Mouse (Mus musculus): ENCODE measurements around the gene Pik3r1. TPM values are rescaled to one million over a fixed set of nuclear protein-coding genes. Genes with fewer than 3 reads are reported as not detected.
A peak's percentile ranks its signal among the peaks of the same experiment; 100 is the strongest.

Pik3r1 gene
- polyA plus RNA-seq, 1 experiment from 2014 or later: 24.8 TPM

DNA sequence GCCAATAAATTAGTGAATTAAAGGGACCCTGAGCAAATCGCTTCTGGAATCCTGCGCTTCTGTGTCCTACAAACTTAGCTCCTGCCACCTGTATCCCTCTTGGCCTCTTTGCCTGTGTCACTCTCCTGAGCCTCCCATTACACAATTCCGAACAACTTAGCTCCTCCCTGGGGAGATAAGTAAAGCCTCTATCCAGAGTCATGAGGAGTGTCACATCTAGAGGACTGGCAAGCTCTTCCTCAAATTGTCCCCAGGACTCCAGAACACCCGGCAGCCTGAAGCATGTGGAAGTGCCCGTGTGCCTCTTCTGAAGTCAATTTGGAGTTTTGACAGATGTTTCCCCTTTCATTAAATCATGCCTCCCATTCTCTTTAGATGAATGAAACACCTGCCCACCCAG is 6.4 kb downstream of the Pik3r1 start:
- peaks cover 4% of the 10 kb centered on the region; the same call in 1 of the 2 replicates for H3K36me3 ChIP-seq (ENCODE audit: control insufficient read depth, insufficient read depth, low read length)
- no peaks in the 10 kb centered on the region for H3K27me3 ChIP-seq (replicated peaks; ENCODE audit: control insufficient read depth, insufficient read depth, low read length)
- peak overlapping the region; percentile 44 for H3K4me2 ChIP-seq (ENCODE audit: low read depth, low read length)
- H3K27ac ChIP-seq (ENCODE audit: low read length): no peak overlapping the region
- no peaks in the 10 kb centered on the region for H3K9me3 ChIP-seq (ENCODE audit: control insufficient read depth, low read length)
- no peak overlapping the region for H3K4me3 ChIP-seq (ENCODE audit: low read length)
- peak; percentile 47 for ATAC-seq
- peaks cover 76% of the 10 kb centered on the region for H3K4me1 ChIP-seq (ENCODE audit: control insufficient read depth, insufficient read depth, low read length)
- WGBS: 47% methylated on average over 5 of the region's 5 CpGs
- H3K9ac ChIP-seq (ENCODE audit: low read depth, low read length): no peak overlapping the region

DNA sequence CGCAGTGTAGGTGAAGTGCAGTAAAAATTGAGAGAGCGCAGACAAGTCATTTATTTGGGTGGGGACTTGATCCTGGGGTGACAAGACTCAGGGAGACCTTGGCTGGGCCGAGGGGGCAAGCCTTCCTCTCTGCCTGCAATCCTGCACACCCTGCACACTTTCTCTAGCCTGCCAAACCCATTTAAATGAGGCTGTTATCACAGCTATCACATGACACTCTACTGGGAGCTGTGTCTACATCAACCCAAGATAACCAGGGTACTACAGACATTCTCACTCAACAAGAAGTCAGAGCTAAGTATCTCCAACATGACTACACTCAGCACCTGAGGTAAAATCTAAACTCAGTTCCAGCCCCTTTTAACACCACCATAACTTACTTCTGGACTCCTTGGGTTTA is 7.1 kb downstream of the Pik3r1 start:
- Histone ChIP-seq H3K4me2 (ENCODE audit: low read depth, low read length) (peak overlapping the region; percentile 44), H3K4me1 (ENCODE audit: control insufficient read depth, insufficient read depth, low read length) (peaks cover 70% of the 10 kb centered on the region), H3K36me3 (ENCODE audit: control insufficient read depth, insufficient read depth, low read length) (peaks cover 4% of the 10 kb centered on the region; the same call in 1 of the 2 replicates), H3K27ac (ENCODE audit: low read length) (no peak overlapping the region; the same call in none of the 2 replicates), H3K9me3 (ENCODE audit: control insufficient read depth, low read length) (no peaks in the 10 kb centered on the region), H3K9ac (ENCODE audit: low read depth, low read length) (no peak overlapping the region), H3K4me3 (ENCODE audit: low read length) (no peak overlapping the region), H3K27me3 (replicated peaks; ENCODE audit: control insufficient read depth, insufficient read depth, low read length) (no peaks in the 10 kb centered on the region)
- WGBS: 44% methylated on average over 3 of the region's 3 CpGs
- peak; percentile 80 for ATAC-seq

DNA sequence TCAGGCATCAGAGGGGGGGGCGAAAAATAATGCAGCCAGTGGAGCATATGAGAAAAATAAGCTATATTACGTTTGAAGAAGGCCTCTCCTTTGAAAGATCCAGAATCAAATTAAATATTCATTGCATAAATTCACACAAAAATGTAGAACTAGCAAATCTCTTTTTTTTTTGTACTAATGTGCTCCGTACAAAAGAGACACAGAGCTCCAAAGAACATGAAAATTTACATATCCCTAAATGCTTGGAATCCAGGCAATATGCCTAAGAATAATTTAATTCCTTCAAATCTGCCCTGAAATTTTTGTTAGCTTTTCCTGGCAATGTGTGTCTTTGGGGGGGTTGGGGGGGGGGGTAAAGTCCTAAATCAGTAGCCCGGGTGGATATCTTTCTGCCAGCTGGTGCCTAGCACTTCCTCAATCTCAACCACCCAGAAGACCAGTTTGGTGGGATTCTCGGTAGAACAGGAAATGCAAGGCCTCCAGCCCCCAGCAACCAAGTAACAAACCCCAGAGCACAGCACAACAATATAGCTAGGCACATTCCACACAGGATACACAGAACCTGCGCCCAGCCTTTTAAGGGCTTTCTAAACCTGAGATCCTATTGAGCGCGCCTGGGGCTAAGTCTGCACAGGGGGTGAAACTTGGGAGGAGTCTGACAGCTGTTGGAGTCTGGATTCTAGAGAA is 7.9 kb downstream of the Pik3r1 start:
- Histone ChIP-seq H3K36me3 (ENCODE audit: control insufficient read depth, insufficient read depth, low read length) (peaks cover 4% of the 10 kb centered on the region; the same call in 1 of the 2 replicates), H3K27me3 (replicated peaks; ENCODE audit: control insufficient read depth, insufficient read depth, low read length) (no peaks in the 10 kb centered on the region), H3K4me1 (ENCODE audit: control insufficient read depth, insufficient read depth, low read length) (peaks cover 62% of the 10 kb centered on the region), H3K4me3 (ENCODE audit: low read length) (no peak overlapping the region), H3K27ac (ENCODE audit: low read length) (no peak overlapping the region; the same call in 1 of the 2 replicates), H3K9me3 (ENCODE audit: control insufficient read depth, low read length) (no peaks in the 10 kb centered on the region), H3K4me2 (ENCODE audit: low read depth, low read length) (peak overlapping the region; percentile 37), H3K9ac (ENCODE audit: low read depth, low read length) (no peak overlapping the region)
- 36% methylated on average over 8 of the region's 8 CpGs for WGBS
- no peak for ATAC-seq

DNA sequence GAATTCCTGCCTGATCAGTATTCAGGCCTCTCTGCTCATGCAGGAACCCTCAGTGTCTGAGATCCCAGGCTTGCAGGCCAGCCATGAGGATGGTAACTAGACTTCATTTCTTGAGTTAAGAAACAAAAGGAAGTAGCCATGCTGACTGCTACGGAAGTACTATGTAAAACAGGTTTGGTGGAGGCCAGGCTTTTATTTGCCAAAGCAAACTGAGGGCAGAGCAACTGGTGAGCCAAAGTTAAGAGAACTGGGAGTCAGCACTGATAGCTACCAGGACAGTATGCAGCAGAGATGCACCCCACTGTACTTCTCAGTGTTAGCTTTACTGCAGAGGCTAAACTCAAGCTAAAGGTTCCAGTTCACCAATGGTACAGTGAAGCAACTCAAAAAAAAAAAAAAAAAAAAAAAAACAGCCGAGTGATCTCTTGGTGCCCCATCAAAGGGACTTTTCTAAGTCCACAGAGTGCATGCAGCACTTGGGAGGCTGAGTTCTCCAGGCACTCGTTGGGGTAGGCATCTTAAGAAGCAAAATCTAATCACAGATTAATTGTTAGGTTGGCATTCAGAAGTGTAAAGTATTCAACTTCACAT is 8.6 kb downstream of the Pik3r1 start:
- Histone ChIP-seq H3K27me3 (replicated peaks; ENCODE audit: control insufficient read depth, insufficient read depth, low read length) (no peaks in the 10 kb centered on the region), H3K9ac (ENCODE audit: low read depth, low read length) (no peak overlapping the region), H3K4me3 (ENCODE audit: low read length) (no peak overlapping the region), H3K27ac (ENCODE audit: low read length) (no peak overlapping the region), H3K4me2 (ENCODE audit: low read depth, low read length) (no peak overlapping the region), H3K9me3 (ENCODE audit: control insufficient read depth, low read length) (no peaks in the 10 kb centered on the region), H3K36me3 (ENCODE audit: control insufficient read depth, insufficient read depth, low read length) (peaks cover 4% of the 10 kb centered on the region; the same call in 1 of the 2 replicates), H3K4me1 (ENCODE audit: control insufficient read depth, insufficient read depth, low read length) (peaks cover 57% of the 10 kb centered on the region)
- 26% methylated on average over 3 of the region's 3 CpGs for WGBS
- no peak for ATAC-seq

DNA sequence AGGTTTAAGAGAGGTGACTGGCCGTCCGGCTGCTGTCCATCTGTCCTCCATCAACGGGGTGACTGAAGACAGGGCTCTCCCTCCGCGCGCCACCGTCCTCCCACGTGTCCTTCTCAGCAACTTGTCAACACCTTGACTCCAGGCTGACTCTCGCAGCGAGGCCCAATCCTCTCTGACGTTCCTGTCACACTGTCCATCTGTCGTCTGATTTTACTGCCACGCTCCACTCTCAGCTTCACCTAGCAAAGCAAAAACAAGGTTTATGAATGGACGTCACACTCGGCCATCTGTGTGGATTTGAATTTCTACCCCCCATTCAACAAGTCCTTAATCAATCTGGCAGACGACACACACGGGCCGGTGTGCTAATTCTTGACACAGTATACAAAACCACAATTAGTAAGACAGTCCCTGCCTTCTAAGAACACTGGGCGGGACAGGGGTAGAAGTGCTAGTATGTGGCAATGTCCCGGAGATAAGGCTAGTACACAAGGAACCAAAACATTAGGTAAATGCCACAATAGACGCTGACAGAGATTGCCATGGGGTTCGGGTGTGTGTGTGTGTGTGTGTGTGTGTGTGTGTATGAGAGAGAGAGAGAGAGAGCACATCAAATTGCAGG is 10.1 kb downstream of the Pik3r1 start:
- 74% methylated on average over 22 of the region's 22 CpGs for WGBS
- Histone ChIP-seq H3K27me3 (replicated peaks; ENCODE audit: control insufficient read depth, insufficient read depth, low read length) (no peaks in the 10 kb centered on the region), H3K36me3 (ENCODE audit: control insufficient read depth, insufficient read depth, low read length) (peaks cover 4% of the 10 kb centered on the region; the same call in 1 of the 2 replicates), H3K9ac (ENCODE audit: low read depth, low read length) (no peak overlapping the region), H3K4me3 (ENCODE audit: low read length) (no peak overlapping the region), H3K4me1 (ENCODE audit: control insufficient read depth, insufficient read depth, low read length) (peaks cover 57% of the 10 kb centered on the region), H3K9me3 (ENCODE audit: control insufficient read depth, low read length) (no peaks in the 10 kb centered on the region), H3K4me2 (ENCODE audit: low read depth, low read length) (no peak overlapping the region), H3K27ac (ENCODE audit: low read length) (no peak overlapping the region)
- no peak for ATAC-seq

DNA sequence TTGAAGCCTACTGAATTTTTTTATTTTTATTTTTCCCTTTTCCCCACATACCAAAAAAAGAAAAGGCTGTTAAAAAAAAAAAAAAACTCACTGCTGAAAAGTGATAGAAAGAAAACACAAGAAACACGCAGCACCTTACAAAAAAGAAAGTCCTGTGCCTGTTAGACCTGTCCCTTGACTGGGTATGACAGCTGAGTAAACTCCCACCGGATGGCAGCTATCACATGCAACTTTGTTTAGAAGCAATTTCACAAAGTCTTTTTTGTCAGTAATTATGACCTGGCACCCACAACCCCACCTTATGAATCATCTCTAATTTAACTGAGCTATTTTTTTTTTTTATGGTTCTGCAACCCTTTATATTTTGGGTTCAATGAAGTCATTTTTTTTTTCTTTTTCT is 12.8 kb downstream of the Pik3r1 start:
- 68% methylated on average over 2 of the region's 2 CpGs for WGBS
- no peaks in the 10 kb centered on the region for H3K9me3 ChIP-seq (ENCODE audit: control insufficient read depth, low read length)

DNA sequence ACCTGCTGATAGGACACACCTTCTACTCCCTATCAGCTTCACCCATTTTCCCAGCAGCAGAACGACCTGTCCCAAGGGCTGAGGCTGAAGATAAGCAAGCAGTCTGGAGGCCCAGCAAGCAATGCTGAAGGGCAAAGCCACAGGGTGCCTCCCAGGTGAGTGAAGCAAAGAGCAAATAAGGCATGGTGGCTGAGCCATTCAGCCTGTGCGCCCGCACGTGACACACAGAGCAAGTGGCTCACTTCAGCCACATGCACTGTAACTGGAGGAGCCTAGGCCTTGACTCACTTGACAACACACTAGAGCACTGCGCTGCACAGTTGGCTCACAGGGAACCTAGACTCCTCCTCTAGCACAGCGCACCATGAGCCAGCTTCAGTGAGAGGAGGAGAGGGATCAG is 14.4 kb downstream of the Pik3r1 start:
- Histone ChIP-seq H3K4me3 (ENCODE audit: low read length) (no peak overlapping the region), H3K9ac (ENCODE audit: low read depth, low read length) (no peak overlapping the region), H3K4me2 (ENCODE audit: low read depth, low read length) (no peak overlapping the region), H3K27ac (ENCODE audit: low read length) (no peak overlapping the region), H3K36me3 (ENCODE audit: control insufficient read depth, insufficient read depth, low read length) (peaks cover 4% of the 10 kb centered on the region; the same call in 1 of the 2 replicates), H3K9me3 (ENCODE audit: control insufficient read depth, low read length) (no peaks in the 10 kb centered on the region), H3K27me3 (replicated peaks; ENCODE audit: control insufficient read depth, insufficient read depth, low read length) (no peaks in the 10 kb centered on the region), H3K4me1 (ENCODE audit: control insufficient read depth, insufficient read depth, low read length) (peaks cover 30% of the 10 kb centered on the region)
- ATAC-seq: peak; percentile 99
- 63% methylated on average over 6 of the region's 6 CpGs for WGBS

More for the DNA sequence above, 12.8 kb downstream of the Pik3r1 start:
- Histone ChIP-seq H3K9ac (ENCODE audit: low read depth, low read length) (no peak overlapping the region), H3K4me3 (ENCODE audit: low read length) (no peak overlapping the region), H3K27me3 (replicated peaks; ENCODE audit: control insufficient read depth, insufficient read depth, low read length) (no peaks in the 10 kb centered on the region), H3K4me2 (ENCODE audit: low read depth, low read length) (no peak overlapping the region), H3K4me1 (ENCODE audit: control insufficient read depth, insufficient read depth, low read length) (peaks cover 42% of the 10 kb centered on the region), H3K36me3 (ENCODE audit: control insufficient read depth, insufficient read depth, low read length) (peaks cover 4% of the 10 kb centered on the region; the same call in 1 of the 2 replicates), H3K27ac (ENCODE audit: low read length) (no peak overlapping the region)
- ATAC-seq: no peak

DNA sequence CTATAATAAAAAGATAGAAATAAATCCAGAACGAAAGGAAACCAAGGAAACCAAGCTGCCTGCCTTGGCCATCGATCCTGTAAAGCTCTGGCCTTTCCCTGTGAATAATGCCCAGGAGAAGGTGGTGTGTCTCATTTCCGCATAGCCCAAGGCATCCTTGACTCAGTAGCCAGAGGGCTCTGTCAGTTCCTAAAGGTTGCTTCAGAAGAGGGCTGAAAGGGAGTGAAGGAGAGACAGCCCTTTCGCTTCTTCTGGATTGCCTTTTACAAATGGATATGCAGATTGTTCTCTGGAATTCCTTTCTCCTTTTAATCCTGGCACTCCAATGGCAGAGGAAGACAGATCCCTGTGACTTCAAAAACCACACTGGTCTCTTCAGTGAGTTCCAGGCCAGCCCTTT is 16.2 kb downstream of the Pik3r1 start:
- H3K4me1 ChIP-seq (ENCODE audit: control insufficient read depth, insufficient read depth, low read length): peaks cover 18% of the 10 kb centered on the region
- ATAC-seq: no peak
- H3K27me3 ChIP-seq (replicated peaks; ENCODE audit: control insufficient read depth, insufficient read depth, low read length): no peaks in the 10 kb centered on the region
- no peak overlapping the region for H3K4me3 ChIP-seq (ENCODE audit: low read length)
- H3K9ac ChIP-seq (ENCODE audit: low read depth, low read length): no peak overlapping the region
- no peak overlapping the region for H3K27ac ChIP-seq (ENCODE audit: low read length)
- H3K9me3 ChIP-seq (ENCODE audit: control insufficient read depth, low read length): no peaks in the 10 kb centered on the region
- no peaks in the 10 kb centered on the region for H3K36me3 ChIP-seq (ENCODE audit: control insufficient read depth, insufficient read depth, low read length)
- WGBS: 81% methylated on average over 4 of the region's 4 CpGs
- H3K4me2 ChIP-seq (ENCODE audit: low read depth, low read length): no peak overlapping the region

DNA sequence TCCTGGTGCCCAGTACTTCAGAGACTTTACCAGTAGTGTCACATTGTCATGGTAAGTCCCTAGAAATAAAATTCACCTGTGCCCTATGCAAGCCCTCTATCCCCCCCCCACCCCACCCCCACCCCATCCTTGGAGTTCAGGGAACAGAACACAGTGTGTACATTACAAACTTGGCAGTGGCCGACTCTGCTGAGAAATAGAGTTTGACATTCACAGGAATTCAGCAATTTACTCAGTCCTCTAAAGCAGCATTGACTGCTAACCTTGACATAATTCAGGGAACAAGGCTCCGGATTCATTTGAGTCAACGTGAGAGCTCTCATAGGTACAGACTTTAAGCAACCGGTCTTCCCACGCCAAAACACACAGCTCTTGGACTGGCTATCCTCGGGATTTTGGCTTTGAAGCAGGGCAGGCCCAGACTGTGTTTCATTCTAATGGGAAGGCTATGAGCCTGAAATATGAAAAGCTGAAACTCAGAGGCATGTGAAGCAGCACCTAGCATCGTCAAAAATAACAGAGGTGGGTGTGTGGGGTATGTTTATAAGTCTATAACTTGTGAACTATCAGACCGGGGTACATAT is 21.9 kb downstream of the Pik3r1 start:
- no peak overlapping the region for H3K4me3 ChIP-seq (ENCODE audit: low read length)
- H3K4me1 ChIP-seq (ENCODE audit: control insufficient read depth, insufficient read depth, low read length): peaks cover 35% of the 10 kb centered on the region
- H3K36me3 ChIP-seq (ENCODE audit: control insufficient read depth, insufficient read depth, low read length): no peaks in the 10 kb centered on the region
- no peak overlapping the region for H3K9ac ChIP-seq (ENCODE audit: low read depth, low read length)
- no peaks in the 10 kb centered on the region for H3K27me3 ChIP-seq (replicated peaks; ENCODE audit: control insufficient read depth, insufficient read depth, low read length)
- H3K27ac ChIP-seq (ENCODE audit: low read length): no peak overlapping the region
- 59% methylated on average over 8 of the region's 8 CpGs for WGBS
- H3K9me3 ChIP-seq (ENCODE audit: control insufficient read depth, low read length): no peaks in the 10 kb centered on the region
- H3K4me2 ChIP-seq (ENCODE audit: low read depth, low read length): no peak overlapping the region
- ATAC-seq: no peak

Data from intestine, embryonic 16.5 days (tissue).